Mouse (Mus musculus) brain, embryonic 14.5 days (tissue): ENCODE results near the gene Gm5617. TPM values are rescaled to one million over a fixed set of nuclear protein-coding genes. Genes with fewer than 3 reads are reported as not detected.
"Not testable (repeated sequence)": the region's sequence is repeated elsewhere in the genome, so short reads cannot be mapped to it uniquely, and the experiment has no call there.

Source experiments
- DNase-seq: peaks from one replicate; pipeline ENCODE4 v3.0.0-alpha.2; 2011; ENCODE audit warnings: low read depth
- CTCF ChIP-seq: fragments of 200-500 bp; IDR thresholded peaks from 2 replicates; pipeline ENCODE4 v1.5.1; 2012; ENCODE audit warnings: inconsistent platforms, mild to moderate bottlenecking, moderate library complexity, borderline replicate concordance; ENCODE audit not compliant: insufficient read depth, insufficient read length; ENCODE audit errors: extremely low read depth
- POLR2A ChIP-seq: fragments of 200-500 bp; IDR thresholded peaks from 2 replicates; pipeline ENCODE4 v1.6.1; 2012; ENCODE audit warnings: mild to moderate bottlenecking, inconsistent platforms, borderline replicate concordance; ENCODE audit not compliant: poor library complexity, insufficient read depth, insufficient read length, severe bottlenecking; ENCODE audit errors: extremely low read depth
- polyA plus RNA-seq: library from polyadenylated mRNA; depleted of rRNA; stranded (reverse); fragments of >200 nt; gene quantifications from 2 replicates; pipeline ENCODE4 v1.2.3, GENCODE M21; 2012; rRNA removed

Gene Gm5617
- 18.8 and 25.5 TPM in 2 replicates for polyA plus RNA-seq

- peak; percentile 99 for DNase-seq
- peak; percentile 69; the same call in 1 of the 2 replicates for TF ChIP-seq POLR2A
- no peak for TF ChIP-seq CTCF
These were observed at the start of gene Gm5617, which contains the start of gene Rbm7 for GRCm38 (mm10) chr9:48494817-48495547. Gene Gm5617 (plus strand): TSS chr9:48495442. Gene Rbm7 (minus strand): TSS chr9:48495299.

DNA sequence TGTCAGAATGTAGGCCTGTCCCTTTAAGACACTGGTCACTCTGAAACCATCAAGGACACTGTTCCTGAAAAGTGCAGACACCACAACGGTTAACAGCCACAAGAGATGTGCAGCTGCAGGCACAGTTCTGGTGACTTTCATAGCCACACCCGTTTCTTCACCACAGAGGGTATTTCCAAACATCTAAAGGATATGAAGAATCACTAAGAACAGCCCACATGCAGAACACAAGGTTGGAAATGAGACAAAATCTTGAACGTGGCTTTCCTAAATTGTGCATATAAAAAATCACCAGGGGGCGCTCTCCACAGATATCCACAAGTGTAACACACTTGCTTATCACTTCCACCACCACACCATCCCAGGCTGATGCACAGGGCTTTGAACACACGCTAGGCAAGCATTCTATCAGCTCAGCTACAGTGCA lies 47.4 kb upstream of the Gm5617 start:
- peak; percentile 62 for DNase-seq
- TF ChIP-seq POLR2A (no peak), CTCF (peak; percentile 49; the same call in 1 of the 2 replicates)

GRCm38 (mm10) chr9:48450066-48450465 lies 45.2 kb upstream of the Gm5617 start:
- TF ChIP-seq CTCF (no peak), POLR2A (no peak)
- DNase-seq = no peak

GRCm38 (mm10) chr9:48455961-48456360 lies 39.3 kb upstream of the Gm5617 start:
- no peak for TF ChIP-seq CTCF
- TF ChIP-seq POLR2A = no peak
- DNase-seq = no peak

- DNase-seq = no peak
- no peak for TF ChIP-seq POLR2A
- TF ChIP-seq CTCF = peak; percentile 28; the same call in 1 of the 2 replicates
These were observed 36.4 kb upstream of the Gm5617 start for GRCm38 (mm10) chr9:48458879-48459278.

DNA sequence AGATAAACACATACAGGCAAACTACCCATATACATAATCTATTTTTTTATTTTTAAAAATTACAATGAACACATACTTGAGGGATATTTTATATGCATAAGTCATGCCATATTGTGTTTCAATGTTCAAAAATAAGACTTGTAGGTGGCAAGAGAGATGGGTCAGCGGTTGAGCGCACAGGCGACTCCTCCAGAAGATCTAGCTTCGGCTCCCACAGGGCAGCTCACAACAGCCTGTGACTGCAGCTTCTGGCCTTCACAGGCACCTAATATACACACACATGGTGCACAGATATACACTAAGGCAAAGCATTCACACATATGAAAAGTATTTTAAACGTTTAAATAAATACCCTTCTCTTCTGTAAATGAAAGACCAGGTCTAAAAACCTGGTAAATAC lies 35.9 kb upstream of the Gm5617 start:
- no peak for DNase-seq
- TF ChIP-seq POLR2A = no peak
- TF ChIP-seq CTCF = no peak

DNA sequence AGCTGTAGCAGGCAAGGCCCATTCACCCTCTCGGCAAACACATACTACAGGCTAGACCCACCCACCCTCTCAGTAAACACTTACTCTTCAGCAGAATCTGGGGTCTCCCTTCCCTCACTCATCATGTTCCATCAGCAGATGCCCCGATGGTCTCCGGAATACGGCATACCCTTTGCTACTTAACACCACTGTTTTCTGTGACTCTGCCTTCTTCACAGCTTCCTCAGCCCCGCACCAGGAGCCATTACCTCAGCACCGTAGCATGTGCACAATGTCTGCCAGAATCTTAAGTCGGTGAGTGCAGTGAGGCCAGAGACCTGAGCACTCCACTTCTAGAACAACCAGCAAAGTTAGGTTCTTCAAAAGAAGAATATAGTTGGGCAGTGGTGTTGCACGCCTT lies 34.5 kb upstream of the Gm5617 start:
- TF ChIP-seq POLR2A = no peak
- no peak for TF ChIP-seq CTCF
- no peak for DNase-seq

GRCm38 (mm10) chr9:48461545-48461944 lies 33.7 kb upstream of the Gm5617 start:
- TF ChIP-seq CTCF (no peak), POLR2A (no peak)
- DNase-seq = no peak

DNA sequence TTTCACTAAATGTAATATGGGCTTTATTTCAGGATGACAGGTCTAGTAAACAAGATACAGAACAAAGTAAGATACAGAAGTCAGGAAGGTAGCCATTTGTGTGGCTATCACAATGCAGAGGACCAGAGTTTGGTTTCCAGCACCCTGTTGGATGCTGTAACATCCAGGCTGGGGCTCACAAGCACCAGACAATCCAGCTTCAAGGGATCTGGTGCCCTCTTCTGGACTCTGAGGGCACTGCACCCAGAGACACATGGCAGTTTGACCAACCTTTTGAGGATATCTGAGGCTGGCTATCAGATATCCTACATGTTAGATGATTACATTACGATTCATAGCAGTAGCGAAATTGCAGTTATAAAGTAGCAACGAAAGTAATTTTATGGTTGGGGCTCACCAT lies 29.6 kb upstream of the Gm5617 start:
- no peak for DNase-seq

DNA sequence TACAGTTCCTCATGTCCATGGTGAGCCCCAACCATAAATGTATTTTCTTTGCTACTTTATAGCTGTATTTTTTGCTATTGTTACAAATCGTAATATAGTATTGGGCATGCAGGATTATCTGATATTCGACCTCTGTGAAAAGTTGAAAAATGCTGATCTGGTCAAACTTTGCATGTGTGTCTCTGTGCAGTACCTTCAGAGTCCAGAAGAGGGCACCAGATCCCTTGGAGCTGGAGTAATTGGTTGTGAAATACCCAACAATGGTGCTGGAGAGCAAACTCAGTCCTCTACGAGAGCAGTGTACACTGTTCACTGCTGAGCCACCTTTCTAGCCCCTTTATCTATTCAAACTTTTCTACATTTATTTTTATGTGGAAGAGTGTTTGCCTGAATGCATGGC lies 28.4 kb upstream of the Gm5617 start:
- TF ChIP-seq POLR2A (no peak), CTCF (peak; percentile 67; the same call in 1 of the 2 replicates)
- DNase-seq = peak; percentile 35

More for the DNA sequence above, 29.6 kb upstream of the Gm5617 start:
- TF ChIP-seq CTCF (peak; percentile 31; the same call in 1 of the 2 replicates), POLR2A (no peak)

- DNase-seq = not testable (repeated sequence)
These were observed 27.8 kb upstream of the Gm5617 start for GRCm38 (mm10) chr9:48467471-48467870.

- no peak for DNase-seq
- TF ChIP-seq CTCF = no peak
- TF ChIP-seq POLR2A = no peak
These were observed 22.7 kb upstream of the Gm5617 start for GRCm38 (mm10) chr9:48472441-48473025.
